23 mouse cellular contexts compared by ENCODE assay signal in the genomic region with DNA sequence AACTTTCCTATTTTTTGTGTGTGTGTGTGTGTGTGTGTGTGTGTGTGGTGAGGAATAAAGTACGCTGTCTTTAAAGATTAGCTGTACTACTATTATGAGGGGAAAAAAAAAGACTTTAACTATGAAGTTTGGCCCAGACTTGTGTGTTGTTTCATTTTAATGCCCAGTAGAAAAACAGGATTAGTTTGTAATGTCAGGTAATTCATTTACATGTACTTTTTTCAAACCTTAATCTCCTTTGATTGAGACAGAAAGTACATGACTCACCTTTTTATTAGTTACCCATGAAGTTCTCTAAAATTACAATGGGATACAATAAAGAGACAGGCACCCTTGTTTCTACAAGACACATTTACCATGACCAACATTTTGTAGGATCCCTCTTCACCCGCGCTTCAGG.
"Had no signal": no experiment of that assay in that cellular context is flagged by ENCODE, and none has a peak within 500 bp of the region (broad histone marks: within the 10 kb centered on the region; RNA-seq: fewer than 3 reads in every experiment).

No protein-coding gene starts in this region.

- H3K9me3 ChIP-seq: heart, embryonic 13.5 days; heart, embryonic 15.5 days; hindbrain, embryonic 13.5 days; hindbrain, embryonic 15.5 days; kidney, embryonic 15.5 days; limb, embryonic 10.5 days; limb, embryonic 12.5 days; liver, embryonic 13.5 days; liver, embryonic 15.5 days had no signal

- H3K36me3 ChIP-seq: heart, embryonic 13.5 days; heart, embryonic 15.5 days; hindbrain, embryonic 13.5 days; hindbrain, embryonic 15.5 days; kidney, embryonic 15.5 days; liver, embryonic 13.5 days; liver, embryonic 15.5 days had no signal

- H3K4me3 ChIP-seq: heart, adult 2 months; heart, embryonic 13.5 days; heart, embryonic 15.5 days; hindbrain, embryonic 13.5 days; hindbrain, embryonic 15.5 days; kidney, embryonic 15.5 days; left cerebral cortex, adult 2 months; limb, embryonic 10.5 days; limb, embryonic 12.5 days; liver, embryonic 13.5 days; liver, embryonic 15.5 days had no signal

- ATAC-seq: hindbrain, postnatal 0 days; intestine, embryonic 16.5 days had no signal

- H3K27me3 ChIP-seq: heart, embryonic 13.5 days; heart, embryonic 15.5 days; hindbrain, embryonic 13.5 days; hindbrain, embryonic 15.5 days; kidney, embryonic 15.5 days; limb, embryonic 12.5 days; liver, embryonic 13.5 days; liver, embryonic 15.5 days had no signal

- H3K4me1 ChIP-seq: hindbrain, embryonic 13.5 days; hindbrain, embryonic 15.5 days; kidney, embryonic 15.5 days; limb, embryonic 10.5 days; limb, embryonic 12.5 days; liver, embryonic 13.5 days; liver, embryonic 15.5 days had no signal

- H3K4me2 ChIP-seq: heart, embryonic 11.5 days; heart, embryonic 13.5 days; heart, embryonic 15.5 days; hindbrain, embryonic 13.5 days; hindbrain, embryonic 15.5 days; kidney, embryonic 15.5 days; limb, embryonic 12.5 days; liver, embryonic 11.5 days; liver, embryonic 13.5 days; liver, embryonic 15.5 days had no signal

- DNase-seq: gastrocnemius, postnatal 14 days; gastrocnemius, postnatal 36 days; heart, adult 2 months; heart, postnatal 14 days; heart, postnatal 36 days; kidney, adult 11 months; kidney, adult 8-10 months; liver; liver, embryonic 13.5 days had no signal

- H3K9ac ChIP-seq: heart, embryonic 13.5 days; heart, embryonic 15.5 days; hindbrain, embryonic 13.5 days; hindbrain, embryonic 15.5 days; kidney, embryonic 15.5 days; limb, embryonic 12.5 days; liver, embryonic 13.5 days; liver, embryonic 15.5 days had no signal

- H3K27ac ChIP-seq: heart, adult 2 months; heart, embryonic 13.5 days; heart, embryonic 15.5 days; hindbrain, embryonic 13.5 days; hindbrain, embryonic 15.5 days; hindbrain, postnatal 0 days; kidney, embryonic 15.5 days; kidney, postnatal 0 days; left cerebral cortex, adult 2 months; limb, embryonic 10.5 days; limb, embryonic 12.5 days; liver, embryonic 13.5 days; liver, embryonic 15.5 days had no signal
